Mouse (Mus musculus) E14TG2a.4 (cell line): Measurements from ENCODE around the gene Rfx1.

ENCODE experiments used
- H3K27me3 ChIP-seq: 2 replicates; pipeline ENCODE4 v1.6.1; 2014; ENCODE audit warnings: low read length, control low read depth; ENCODE audit not compliant: insufficient read depth
- H3K36me3 ChIP-seq: 2 replicates; pipeline ENCODE4 v1.6.1; 2014; ENCODE audit warnings: low read length, control low read depth; ENCODE audit not compliant: insufficient read depth
- H3K4me1 ChIP-seq: replicated peaks from 2 replicates; pipeline ENCODE4 v1.6.1; 2014; ENCODE audit warnings: low read depth, low read length, control low read depth
- H3K4me3 ChIP-seq: replicated peaks from 2 replicates; pipeline ENCODE4 v1.5.1; 2014; ENCODE audit warnings: mild to moderate bottlenecking, low read length
- H3K9me3 ChIP-seq: 2 replicates; pipeline ENCODE4 v1.6.1; 2014; ENCODE audit warnings: low read length, control low read depth
- CTCF ChIP-seq: conservative IDR thresholded peaks from 2 replicates; pipeline ENCODE4 v1.5.1; 2014; ENCODE audit warnings: low read length
- NANOG ChIP-seq: IDR thresholded peaks from 2 replicates; pipeline ENCODE4 v1.6.1; 2014; ENCODE audit warnings: borderline replicate concordance, low read length, mixed read lengths
- POU5F1 ChIP-seq: IDR thresholded peaks from 2 replicates; pipeline ENCODE4 v1.6.1; 2014; ENCODE audit warnings: low read length, borderline replicate concordance

The Rfx1 gene

GRCm38 (mm10) chr8:84029272-84029671 is 37.4 kb upstream of the Rfx1 start:
- H3K4me1 ChIP-seq = peaks cover 67% of the 10 kb centered on the region
- peaks cover 45% of the 10 kb centered on the region for H3K36me3 ChIP-seq
- no peaks in the 10 kb centered on the region; the same call in 1 of the 2 replicates for H3K27me3 ChIP-seq
- H3K4me3 ChIP-seq = peak overlapping the region; percentile 35; the same call in 1 of the 2 replicates
- TF ChIP-seq CTCF (no peak), NANOG (no peak), POU5F1 (no peak)
- H3K9me3 ChIP-seq = no peaks in the 10 kb centered on the region

- peaks cover 9% of the 10 kb centered on the region; the same call in 1 of the 2 replicates for H3K27me3 ChIP-seq
- no peak for TF ChIP-seq CTCF
- no peak for TF ChIP-seq NANOG
- TF ChIP-seq POU5F1 = no peak
- peaks cover 44% of the 10 kb centered on the region for H3K36me3 ChIP-seq
- no peak overlapping the region for H3K4me3 ChIP-seq
- no peaks in the 10 kb centered on the region for H3K9me3 ChIP-seq
- H3K4me1 ChIP-seq = peaks cover 36% of the 10 kb centered on the region
These were observed 33.9 kb upstream of the Rfx1 start for GRCm38 (mm10) chr8:84032777-84033176.

- TF ChIP-seq CTCF (no peak), POU5F1 (no peak), NANOG (no peak)
- Histone ChIP-seq H3K36me3 (no peaks in the 10 kb centered on the region), H3K4me1 (peaks cover 36% of the 10 kb centered on the region), H3K4me3 (no peak overlapping the region), H3K27me3 (peaks cover 43% of the 10 kb centered on the region), H3K9me3 (no peaks in the 10 kb centered on the region)
These were observed 28.6 kb upstream of the Rfx1 start for GRCm38 (mm10) chr8:84038015-84038414.

- H3K36me3 ChIP-seq = no peaks in the 10 kb centered on the region
- no peaks in the 10 kb centered on the region for H3K9me3 ChIP-seq
- TF ChIP-seq POU5F1 = no peak
- peak; percentile 95 for TF ChIP-seq CTCF
- H3K27me3 ChIP-seq = peaks cover 53% of the 10 kb centered on the region
- peak overlapping the region; percentile 13; the same call in 1 of the 2 replicates for H3K4me3 ChIP-seq
- peaks cover 44% of the 10 kb centered on the region for H3K4me1 ChIP-seq
These were observed 27.6 kb upstream of the Rfx1 start for GRCm38 (mm10) chr8:84039050-84039449.

- Histone ChIP-seq H3K9me3 (no peaks in the 10 kb centered on the region), H3K4me3 (peak within 1 kb of the TSS; percentile 76), H3K36me3 (no peaks in the 10 kb centered on the region), H3K27me3 (peaks cover 62% of the 10 kb centered on the region), H3K4me1 (peaks cover 52% of the 10 kb centered on the region)
- TF ChIP-seq POU5F1 (no peak), NANOG (no peak), CTCF (peak; percentile 51)
These were observed 24.3 kb upstream of the Rfx1 start, which contains the start of gene Il27ra for GRCm38 (mm10) chr8:84042066-84042947. Gene Il27ra (minus strand): TSS chr8:84042589.

GRCm38 (mm10) chr8:84042948-84043342 is 23.7 kb upstream of the Rfx1 start:
- no peaks in the 10 kb centered on the region for H3K9me3 ChIP-seq
- peak overlapping the region; percentile 76 for H3K4me3 ChIP-seq
- TF ChIP-seq CTCF = no peak
- TF ChIP-seq POU5F1 = no peak
- TF ChIP-seq NANOG = no peak
- peaks cover 55% of the 10 kb centered on the region for H3K4me1 ChIP-seq
- no peaks in the 10 kb centered on the region for H3K36me3 ChIP-seq
- peaks cover 59% of the 10 kb centered on the region for H3K27me3 ChIP-seq

- TF ChIP-seq CTCF = no peak; the same call in 1 of the 2 replicates
- no peak for TF ChIP-seq NANOG
- no peak for TF ChIP-seq POU5F1
- peaks cover 58% of the 10 kb centered on the region for H3K4me1 ChIP-seq
These were observed 22.5 kb upstream of the Rfx1 start for GRCm38 (mm10) chr8:84044103-84044502.

GRCm38 (mm10) chr8:84044900-84045299 is 21.7 kb upstream of the Rfx1 start, which contains the start of gene Rln3:
Gene Rln3 (minus strand): TSS chr8:84045000.
- Histone ChIP-seq H3K4me3 (peak within 1 kb of the TSS; percentile 73), H3K36me3 (no peaks in the 10 kb centered on the region), H3K27me3 (peaks cover 58% of the 10 kb centered on the region), H3K4me1 (peaks cover 52% of the 10 kb centered on the region), H3K9me3 (no peaks in the 10 kb centered on the region)
- TF ChIP-seq CTCF = no peak
- TF ChIP-seq NANOG = no peak
- TF ChIP-seq POU5F1 = no peak

More at GRCm38 (mm10) chr8:84044103-84044502, 22.5 kb upstream of the Rfx1 start:
- Histone ChIP-seq H3K36me3 (no peaks in the 10 kb centered on the region), H3K27me3 (peaks cover 58% of the 10 kb centered on the region), H3K9me3 (no peaks in the 10 kb centered on the region), H3K4me3 (peak overlapping the region; percentile 73)

GRCm38 (mm10) chr8:84046505-84046904 is 20.1 kb upstream of the Rfx1 start:
- H3K27me3 ChIP-seq = peaks cover 51% of the 10 kb centered on the region
- TF ChIP-seq NANOG (no peak), CTCF (peak; percentile 14; the same call in 1 of the 2 replicates), POU5F1 (no peak)

More at GRCm38 (mm10) chr8:84046505-84046904, 20.1 kb upstream of the Rfx1 start:
- H3K4me1 ChIP-seq = peaks cover 41% of the 10 kb centered on the region
- no peaks in the 10 kb centered on the region for H3K9me3 ChIP-seq
- H3K4me3 ChIP-seq = no peak overlapping the region
- H3K36me3 ChIP-seq = no peaks in the 10 kb centered on the region
